Mouse (Mus musculus): ENCODE data around the gene Hid1. TPM values are rescaled to one million over a fixed set of nuclear protein-coding genes. Genes with fewer than 3 reads are reported as not detected.

The Hid1 gene
- polyA plus RNA-seq, 1 experiment from 2014 or later: 1.1 TPM

GRCm38 (mm10) chr11:115371354-115371753, 3.8 kb upstream of the Hid1 start:
- WGBS (ENCODE audit: insufficient replicate concordance): 64% methylated on average over 8 of the region's 8 CpGs
- peaks cover 14% of the 10 kb centered on the region for H3K4me1 ChIP-seq (ENCODE audit: insufficient read depth)
- peaks cover 54% of the 10 kb centered on the region for H3K27me3 ChIP-seq (ENCODE audit: insufficient read depth, low read length)
- H3K27ac ChIP-seq (ENCODE audit: low read depth): no peak overlapping the region
- TF ChIP-seq EP300 (IDR thresholded peaks at IDR 0.05; ENCODE audit: low read depth) (no peak), CTCF (IDR thresholded peaks at IDR 0.05; ENCODE audit: low read depth) (no peak)
- no peak overlapping the region for H3K9ac ChIP-seq (replicated peaks)
- H3K9me3 ChIP-seq (ENCODE audit: low read length): no peaks in the 10 kb centered on the region
- no peak overlapping the region for H3K4me3 ChIP-seq (ENCODE audit: low read depth, low read length)
- H3K4me2 ChIP-seq (ENCODE audit: low read depth, low read length): no peak overlapping the region
- no peaks in the 10 kb centered on the region for H3K36me3 ChIP-seq (replicated peaks; ENCODE audit: insufficient read depth, low read length)
- ATAC-seq (no peak), DNase-seq (no peak)

GRCm38 (mm10) chr11:115370368-115370767, 2.8 kb upstream of the Hid1 start:
- ATAC-seq: no peak
- H3K27me3 ChIP-seq (ENCODE audit: insufficient read depth, low read length): peaks cover 54% of the 10 kb centered on the region
- H3K9me3 ChIP-seq (ENCODE audit: low read length): no peaks in the 10 kb centered on the region

GRCm38 (mm10) chr11:115366706-115367394, 706 bp downstream of the Hid1 start:
- no peak for DNase-seq
- H3K27me3 ChIP-seq (ENCODE audit: insufficient read depth, low read length): peaks cover 33% of the 10 kb centered on the region
- H3K27ac ChIP-seq (ENCODE audit: low read depth): no peak overlapping the region
- H3K4me2 ChIP-seq (ENCODE audit: low read depth, low read length): peak overlapping the region; percentile 83
- no peaks in the 10 kb centered on the region for H3K9me3 ChIP-seq (ENCODE audit: low read length)
- H3K4me3 ChIP-seq (ENCODE audit: low read depth, low read length): peak overlapping the region; percentile 45
- H3K4me1 ChIP-seq (ENCODE audit: insufficient read depth): peaks cover 9% of the 10 kb centered on the region
- TF ChIP-seq CTCF (IDR thresholded peaks at IDR 0.05; ENCODE audit: low read depth) (no peak), EP300 (IDR thresholded peaks at IDR 0.05; ENCODE audit: low read depth) (no peak)
- no peaks in the 10 kb centered on the region for H3K36me3 ChIP-seq (replicated peaks; ENCODE audit: insufficient read depth, low read length)
- WGBS (ENCODE audit: insufficient replicate concordance): 9% methylated on average over 20 of the region's 28 CpGs
- ATAC-seq: peak; percentile 31; the same call in 1 of the 2 replicates
- peak overlapping the region; percentile 21; the same call in 1 of the 2 replicates for H3K9ac ChIP-seq (replicated peaks)

More at GRCm38 (mm10) chr11:115370368-115370767, 2.8 kb upstream of the Hid1 start:
- Histone ChIP-seq H3K36me3 (replicated peaks; ENCODE audit: insufficient read depth, low read length) (no peaks in the 10 kb centered on the region), H3K4me2 (ENCODE audit: low read depth, low read length) (no peak overlapping the region), H3K9ac (replicated peaks) (no peak overlapping the region), H3K4me1 (ENCODE audit: insufficient read depth) (peaks cover 14% of the 10 kb centered on the region), H3K4me3 (ENCODE audit: low read depth, low read length) (no peak overlapping the region), H3K27ac (ENCODE audit: low read depth) (no peak overlapping the region)
- WGBS (ENCODE audit: insufficient replicate concordance): 47% methylated on average over 7 of the region's 7 CpGs
- no peak for DNase-seq
- TF ChIP-seq EP300 (IDR thresholded peaks at IDR 0.05; ENCODE audit: low read depth) (no peak), CTCF (IDR thresholded peaks at IDR 0.05; ENCODE audit: low read depth) (no peak)

GRCm38 (mm10) chr11:115366039-115366705, 1.4 kb downstream of the Hid1 start:
- Histone ChIP-seq H3K4me2 (ENCODE audit: low read depth, low read length) (peak overlapping the region; percentile 83), H3K27ac (ENCODE audit: low read depth) (no peak overlapping the region), H3K9ac (replicated peaks) (no peak overlapping the region), H3K27me3 (ENCODE audit: insufficient read depth, low read length) (peaks cover 31% of the 10 kb centered on the region), H3K4me3 (ENCODE audit: low read depth, low read length) (no peak overlapping the region), H3K4me1 (ENCODE audit: insufficient read depth) (peaks cover 9% of the 10 kb centered on the region), H3K36me3 (replicated peaks; ENCODE audit: insufficient read depth, low read length) (no peaks in the 10 kb centered on the region), H3K9me3 (ENCODE audit: low read length) (no peaks in the 10 kb centered on the region)
- no peak for DNase-seq
- 20% methylated on average over 7 of the region's 7 CpGs for WGBS (ENCODE audit: insufficient replicate concordance)
- TF ChIP-seq CTCF (IDR thresholded peaks at IDR 0.05; ENCODE audit: low read depth) (no peak), EP300 (IDR thresholded peaks at IDR 0.05; ENCODE audit: low read depth) (no peak)
- no peak for ATAC-seq

- no peak for DNase-seq
- no peak overlapping the region for H3K4me3 ChIP-seq (ENCODE audit: low read depth, low read length)
- 73% methylated on average over 3 of the region's 3 CpGs for WGBS (ENCODE audit: insufficient replicate concordance)
- no peak for TF ChIP-seq CTCF (IDR thresholded peaks at IDR 0.05; ENCODE audit: low read depth)
- TF ChIP-seq EP300 (IDR thresholded peaks at IDR 0.05; ENCODE audit: low read depth): no peak
- peaks cover 28% of the 10 kb centered on the region for H3K27me3 ChIP-seq (ENCODE audit: insufficient read depth, low read length)
- no peak overlapping the region for H3K9ac ChIP-seq (replicated peaks)
- no peaks in the 10 kb centered on the region for H3K36me3 ChIP-seq (replicated peaks; ENCODE audit: insufficient read depth, low read length)
- no peak overlapping the region for H3K27ac ChIP-seq (ENCODE audit: low read depth)
- no peak for ATAC-seq
- H3K4me2 ChIP-seq (ENCODE audit: low read depth, low read length): no peak overlapping the region
- H3K4me1 ChIP-seq (ENCODE audit: insufficient read depth): peaks cover 9% of the 10 kb centered on the region
- no peaks in the 10 kb centered on the region for H3K9me3 ChIP-seq (ENCODE audit: low read length)
Measured at GRCm38 (mm10) chr11:115364136-115364535, 3.4 kb downstream of the Hid1 start.

GRCm38 (mm10) chr11:115359726-115360125, 7.8 kb downstream of the Hid1 start:
- peak; percentile 45; the same call in 1 of the 2 replicates for TF ChIP-seq CTCF (IDR thresholded peaks at IDR 0.05; ENCODE audit: low read depth)
- TF ChIP-seq EP300 (IDR thresholded peaks at IDR 0.05; ENCODE audit: low read depth): no peak
- Histone ChIP-seq H3K9ac (replicated peaks) (no peak overlapping the region), H3K4me2 (ENCODE audit: low read depth, low read length) (no peak overlapping the region), H3K4me1 (ENCODE audit: insufficient read depth) (no peaks in the 10 kb centered on the region), H3K27ac (ENCODE audit: low read depth) (no peak overlapping the region), H3K4me3 (ENCODE audit: low read depth, low read length) (no peak overlapping the region), H3K27me3 (ENCODE audit: insufficient read depth, low read length) (0 out of 2 replicates have a peak, but pooled peaks cover 3% of the 10 kb centered on the region), H3K36me3 (replicated peaks; ENCODE audit: insufficient read depth, low read length) (no peaks in the 10 kb centered on the region), H3K9me3 (ENCODE audit: low read length) (no peaks in the 10 kb centered on the region)
- DNase-seq (no peak), ATAC-seq (no peak)
- 47% methylated on average over 6 of the region's 6 CpGs for WGBS (ENCODE audit: insufficient replicate concordance)

Measured in liver, postnatal 0 days (tissue).